Mouse (Mus musculus) CH12.LX (cell line): ENCODE measurements around the gene Boc. TPM values are rescaled to one million over a fixed set of nuclear protein-coding genes. Genes with fewer than 3 reads are reported as not detected.

Experiments used
- DNase-seq: peaks from one replicate; pipeline ENCODE4 v3.0.0-alpha.2; 2013; ENCODE audit errors: extremely low read depth
- H3K27ac ChIP-seq: 2 replicates; pipeline ENCODE4 v1.5.1; 2012; ENCODE audit warnings: low read depth, mild to moderate bottlenecking, control low read depth, moderate library complexity; ENCODE audit not compliant: insufficient read depth
- H3K27me3 ChIP-seq: replicated peaks from 2 replicates; pipeline ENCODE3; 2012; ENCODE audit warnings: inconsistent platforms
- H3K36me3 ChIP-seq, 2 experiments: replicated peaks in 1 of 2; 2 replicates each; pipeline versions ENCODE3 to v1.6.1; 2012; ENCODE audit warnings: inconsistent platforms in 1 of 2, low read length in 1 of 2, mild to moderate bottlenecking in 1 of 2, mixed read lengths in 1 of 2, moderate library complexity in 1 of 2; ENCODE audit not compliant: control insufficient read depth in 1 of 2, insufficient read depth in 1 of 2
- H3K4me1 ChIP-seq, 2 experiments: 2 replicates each; pipeline ENCODE4 v1.6.1; 2012; ENCODE audit warnings: inconsistent platforms in 1 of 2, moderate library complexity in 1 of 2; ENCODE audit not compliant: insufficient read depth in 2 of 2, control insufficient read depth in 1 of 2
- H3K4me2 ChIP-seq: 2 replicates; pipeline ENCODE4 v1.6.1; 2012; ENCODE audit warnings: low read depth, mild to moderate bottlenecking, control low read depth; ENCODE audit not compliant: poor library complexity, insufficient read depth, severe bottlenecking
- H3K4me3 ChIP-seq, 3 experiments: fragments of 150-350 bp in 1 of 3; sonication (generic) in 1 of 3; replicated peaks in 1 of 3; 2 replicates each; pipeline versions ENCODE3 to v1.5.1; 2011 to 2012; ENCODE audit warnings: low read depth in 2 of 3, low read length in 2 of 3, mild to moderate bottlenecking in 2 of 3, moderate library complexity in 2 of 3, control low read depth in 1 of 3, improper control_type of control experiment in 1 of 3, inconsistent platforms in 1 of 3, mixed read lengths in 1 of 3; ENCODE audit not compliant: poor library complexity in 1 of 3
- H3K79me2 ChIP-seq: replicated peaks from 2 replicates; pipeline ENCODE4 v1.6.1; 2012; ENCODE audit warnings: mild to moderate bottlenecking, moderate library complexity; ENCODE audit not compliant: control insufficient read depth, poor library complexity, insufficient read depth, severe bottlenecking; ENCODE audit errors: extremely low read depth
- H3K9ac ChIP-seq: 2 replicates; pipeline ENCODE4 v1.6.1; 2012; ENCODE audit warnings: low read depth, mild to moderate bottlenecking, control low read depth, moderate library complexity; ENCODE audit not compliant: insufficient read depth
- H3K9me3 ChIP-seq: replicated peaks from 2 replicates; pipeline ENCODE3; 2012; ENCODE audit warnings: low read length, inconsistent platforms, mixed read lengths
- CHD2 ChIP-seq: IDR thresholded peaks from 2 replicates; pipeline ENCODE4 v1.6.1; 2011; ENCODE audit warnings: low read length, improper control_type of control experiment
- E2F4 ChIP-seq: IDR thresholded peaks from 2 replicates; pipeline ENCODE4 v1.6.1; 2011; ENCODE audit warnings: low read depth, low read length, improper control_type of control experiment; ENCODE audit not compliant: insufficient replicate concordance
- EP300 ChIP-seq: IDR thresholded peaks from 2 replicates; pipeline ENCODE4 v1.6.1; 2011; ENCODE audit warnings: low read length, improper control_type of control experiment
- GABPA ChIP-seq: IDR thresholded peaks from 2 replicates; pipeline ENCODE4 v1.6.1; 2012; ENCODE audit warnings: low read depth, low read length, improper control_type of control experiment, inconsistent platforms; ENCODE audit not compliant: insufficient replicate concordance
- JUN ChIP-seq: IDR thresholded peaks from 2 replicates; pipeline ENCODE4 v1.6.1; 2011; ENCODE audit warnings: low read depth, mild to moderate bottlenecking, low read length, improper control_type of control experiment, moderate library complexity; ENCODE audit not compliant: insufficient read depth
- KAT2A ChIP-seq: IDR thresholded peaks from 2 replicates; pipeline ENCODE4 v1.6.1; 2012; ENCODE audit warnings: low read length, improper control_type of control experiment, inconsistent platforms; ENCODE audit not compliant: insufficient replicate concordance
- MAZ ChIP-seq: IDR thresholded peaks from 2 replicates; pipeline ENCODE4 v1.6.1; 2012; ENCODE audit warnings: low read depth, mild to moderate bottlenecking, inconsistent platforms, low read length, improper control_type of control experiment, moderate library complexity
- MEF2A ChIP-seq: IDR thresholded peaks from 2 replicates; pipeline ENCODE4 v1.6.1; 2014; ENCODE audit warnings: low read depth, mild to moderate bottlenecking, inconsistent platforms, low read length, improper control_type of control experiment, borderline replicate concordance
- MYC ChIP-seq: IDR thresholded peaks from 2 replicates; pipeline ENCODE4 v1.6.1; 2011; ENCODE audit warnings: low read depth, mild to moderate bottlenecking, improper control_type of control experiment, low read length
- PAX5 ChIP-seq: IDR thresholded peaks from 2 replicates; pipeline ENCODE4 v1.6.1; 2012; ENCODE audit warnings: low read length, inconsistent platforms, mixed read lengths
- RAD21 ChIP-seq: IDR thresholded peaks from 2 replicates; pipeline ENCODE4 v1.6.1; 2011; ENCODE audit warnings: low read depth, mild to moderate bottlenecking, low read length, improper control_type of control experiment, moderate library complexity
- SIN3A ChIP-seq: IDR thresholded peaks from 2 replicates; pipeline ENCODE4 v1.6.1; 2012; ENCODE audit warnings: low read length, improper control_type of control experiment, inconsistent platforms
- SMC3 ChIP-seq: IDR thresholded peaks from 2 replicates; pipeline ENCODE4 v1.6.1; 2011; ENCODE audit warnings: low read depth, low read length, improper control_type of control experiment
- TCF12 ChIP-seq: IDR thresholded peaks from 2 replicates; pipeline ENCODE4 v1.6.1; 2014; ENCODE audit warnings: low read depth, mild to moderate bottlenecking, inconsistent platforms, low read length, improper control_type of control experiment
- UBTF ChIP-seq: IDR thresholded peaks from 2 replicates; pipeline ENCODE4 v1.6.1; 2012; ENCODE audit warnings: low read depth, mild to moderate bottlenecking, inconsistent platforms, low read length, improper control_type of control experiment, moderate library complexity
- USF2 ChIP-seq: conservative IDR thresholded peaks from 2 replicates; pipeline ENCODE4 v1.6.1; 2011; ENCODE audit warnings: low read depth, low read length, improper control_type of control experiment
- ZMIZ1 ChIP-seq: IDR thresholded peaks from 2 replicates; pipeline ENCODE4 v1.6.1; 2012; ENCODE audit warnings: low read depth, mild to moderate bottlenecking, inconsistent platforms, low read length, improper control_type of control experiment
- ZNF384 ChIP-seq: IDR thresholded peaks from 2 replicates; pipeline ENCODE4 v1.6.1; 2012; ENCODE audit warnings: low read depth, low read length, improper control_type of control experiment, inconsistent platforms
- dilution Hi-C: fragments of 300-500 bp; cut with MboI; formaldehyde crosslinking; loops from 2 replicates; pipeline ENCODE4 v1.14.3; 2020; ENCODE audit warnings: low sequenced_read_pairs; ENCODE audit not compliant: extremely low pct_unique_long_range_greater_than_20kb, extremely low pct_ligation_motif_present
- in situ Hi-C: fragments of 300-500 bp; cut with MboI; formaldehyde crosslinking; loops from 3 replicates; pipeline ENCODE4 v1.14.3; 2019; ENCODE audit warnings: low sequenced_read_pairs, low pct_ligation_motif_present, low pct_unique_long_range_greater_than_20kb, mixed read lengths
- polyA plus RNA-seq: library from polyadenylated mRNA; unstranded; fragments of >175 nt; gene quantifications from 2 replicates; pipeline ENCODE4 v1.2.1, GENCODE M21; 2012; ENCODE audit warnings: low read depth; ENCODE audit not compliant: insufficient read length
- total RNA-seq, 2 experiments: library from RNA; depleted of rRNA; stranded (reverse); fragments of 300-350 nt in 1 of 2; fragments of >200 nt in 1 of 2; gene quantifications; 2 replicates each; pipeline ENCODE4 v1.2.3; 2012 to 2014

Gene Boc
- total and polyA plus RNA-seq, 3 experiments, result 0.25 to 1.5 (median 0.67) TPM

DNA sequence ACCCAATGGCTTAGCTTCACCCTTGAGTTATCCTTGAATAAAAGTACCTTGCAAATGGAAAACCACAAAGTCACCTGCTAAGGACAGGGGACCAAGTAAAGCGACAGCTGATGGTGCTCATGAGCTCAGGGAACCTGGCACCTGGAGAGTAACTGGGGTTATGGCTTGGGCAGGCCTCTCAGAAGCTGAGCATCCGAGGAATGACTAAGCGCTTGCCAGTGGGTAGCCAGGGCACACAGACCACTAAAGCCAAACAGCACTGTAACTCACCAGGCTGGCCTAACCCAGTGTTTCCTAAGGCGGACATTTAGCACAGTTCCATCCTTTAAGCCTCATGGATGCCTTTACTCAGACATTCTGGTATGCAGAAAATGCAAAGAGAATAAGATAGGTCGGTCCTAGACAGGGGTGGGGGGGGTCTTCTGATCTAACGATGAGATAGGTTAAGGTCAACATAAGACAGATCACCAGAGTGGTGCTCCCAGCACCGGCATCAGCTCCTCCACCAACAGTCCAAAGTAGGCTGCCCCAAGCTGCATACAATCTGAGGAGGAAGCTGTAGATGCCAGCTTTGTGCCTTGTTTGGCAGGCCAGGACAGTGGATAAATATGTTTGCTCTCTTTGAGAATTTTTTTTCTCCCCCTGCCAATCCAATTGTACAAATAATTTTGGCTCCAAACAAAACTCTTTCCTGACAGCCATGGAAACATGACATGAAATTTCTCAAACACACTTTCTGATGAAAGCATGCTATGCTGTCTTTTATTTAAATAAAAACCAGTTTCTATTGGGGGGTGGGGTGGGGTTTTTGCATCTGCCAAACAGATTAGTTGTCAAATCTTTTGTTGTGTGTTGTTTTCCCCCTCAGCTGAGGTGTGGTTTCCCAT, 49.0 kb downstream of the Boc start:
- no peak for TF ChIP-seq EP300
- no peak for TF ChIP-seq GABPA
- no peak for TF ChIP-seq UBTF
- no peak for TF ChIP-seq E2F4
- TF ChIP-seq PAX5, result no peak
- no peak for TF ChIP-seq CHD2
- no peak for TF ChIP-seq SMC3
- no peak for TF ChIP-seq SIN3A
- TF ChIP-seq MEF2A, result no peak
- TF ChIP-seq RAD21, result no peak
- TF ChIP-seq JUN, result no peak
- DNase-seq, result no peak
- no peaks in the 10 kb centered on the region for H3K79me2 ChIP-seq
- in situ Hi-C loops (no loop called here), dilution Hi-C loops (no loop called here)
- peaks cover 0 to 22% of the 10 kb centered on the region in 2 experiments; a peak in 2 of 4 replicates for H3K4me1 ChIP-seq
- no peak overlapping the region for H3K9ac ChIP-seq
- peaks cover under 1% of the 10 kb centered on the region for H3K9me3 ChIP-seq
- no peak overlapping the region for H3K4me3 ChIP-seq
- H3K27ac ChIP-seq, result no peak overlapping the region
- peaks cover 0 to 12% of the 10 kb centered on the region in 2 experiments for H3K36me3 ChIP-seq
- no peak overlapping the region for H3K4me2 ChIP-seq
- no peaks in the 10 kb centered on the region for H3K27me3 ChIP-seq

DNA sequence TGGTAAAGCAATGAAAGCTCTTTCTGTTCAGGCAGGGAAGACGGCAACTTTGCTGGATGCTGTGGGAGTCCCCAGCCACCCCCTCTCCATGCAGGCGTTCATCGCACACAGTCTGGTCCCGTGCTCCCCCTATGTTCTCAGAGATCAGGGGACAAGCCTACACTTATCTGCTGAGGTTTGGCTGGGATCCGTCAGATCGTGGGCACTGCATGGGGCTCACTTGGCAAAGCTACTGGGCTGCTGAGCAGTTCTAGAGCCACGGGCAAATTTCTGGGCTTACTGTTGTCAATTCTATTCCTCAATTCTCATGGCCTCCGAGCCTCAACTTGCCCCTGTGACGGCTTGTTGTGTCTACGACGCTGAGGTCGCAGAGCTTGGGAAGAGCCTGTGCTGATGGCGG, 49.9 kb downstream of the Boc start:
- no peak overlapping the region for H3K27ac ChIP-seq
- dilution Hi-C loops (no loop called here), in situ Hi-C loops (no loop called here)
- peaks cover 6% of the 10 kb centered on the region for H3K9me3 ChIP-seq
- no peak overlapping the region for H3K4me3 ChIP-seq
- H3K4me2 ChIP-seq, result no peak overlapping the region
- TF ChIP-seq PAX5 (no peak), USF2 (no peak), ZMIZ1 (no peak), RAD21 (no peak), MYC (no peak), KAT2A (no peak), TCF12 (no peak), ZNF384 (no peak), UBTF (no peak), MAZ (no peak), JUN (no peak)
- no peak for DNase-seq
- no peak overlapping the region for H3K9ac ChIP-seq
- H3K79me2 ChIP-seq, result no peaks in the 10 kb centered on the region
- no peaks in the 10 kb centered on the region for H3K27me3 ChIP-seq
- H3K36me3 ChIP-seq, result peaks cover 0 to 17% of the 10 kb centered on the region in 2 experiments
- H3K4me1 ChIP-seq, result peaks cover 0 to 22% of the 10 kb centered on the region in 2 experiments; a peak in 2 of 4 replicates
